Mouse (Mus musculus) liver, embryonic 14.5 days (tissue): ENCODE results near the gene Sltm.

Source experiments
- CTCF ChIP-seq: IDR thresholded peaks from 2 replicates; pipeline ENCODE4 v1.5.1; 2016; ENCODE audit warnings: antibody characterized with exemption, low read depth, control low read depth
- EP300 ChIP-seq: IDR thresholded peaks from 2 replicates; pipeline ENCODE4 v1.6.1; 2016; ENCODE audit warnings: antibody characterized with exemption, low read depth

- no peak for TF ChIP-seq CTCF
- no peak for TF ChIP-seq EP300
Measured at GRCm38 (mm10) chr9:70496990-70497389, 45.6 kb upstream of the Sltm start.
